Mouse (Mus musculus) urinary bladder, postnatal 0 days (tissue): ENCODE measurements around the gene Gstm2. TPM values are rescaled to one million over a fixed set of nuclear protein-coding genes. Genes with fewer than 3 reads are reported as not detected.

ENCODE experiments used
- polyA plus RNA-seq: library from polyadenylated mRNA; unstranded; fragments of >200 nt; fragmentation: Nextera tagmentation; extraction: Ambion mirVana; gene quantifications from 2 replicates; pipeline ENCODE4 v1.2.1, GENCODE M21; 2015

Gene Gstm2
- polyA plus RNA-seq = 109 and 123 TPM in 2 replicates

GRCm38 (mm10) chr3:107986041-107986562, at the start of gene Gstm2:
Gene Gstm2 (minus strand): TSS chr3:107986453.

GRCm38 (mm10) chr3:108017473-108018189, 31.4 kb upstream of the Gstm2 start, which contains the start of gene Gstm1:
Gene Gstm1 (minus strand): TSS chr3:108017973.

GRCm38 (mm10) chr3:107968724-107969395, 17.4 kb downstream of the Gstm2 start, which contains the start of gene Gstm3:
Gene Gstm3 (minus strand): TSS chr3:107969283.

GRCm38 (mm10) chr3:107943239-107943990, 42.8 kb downstream of the Gstm2 start, which contains the start of gene Gstm6:
Gene Gstm6 (minus strand): TSS chr3:107943749.

Other genes starting within 250 kb of the Gstm2 start
- gene Csf1, start 226.0 kb downstream of the Gstm2 start, polyA plus RNA-seq = 21.6 and 26.2 TPM in 2 replicates
- gene Eps8l3, start 109.2 kb downstream of the Gstm2 start, polyA plus RNA-seq = not detected in 2 replicates
- 84.8 TPM in 2 replicates for gene Gstm5, start 90.6 kb downstream of the Gstm2 start, polyA plus RNA-seq
- 1.8 and 2.5 TPM in 2 replicates for gene Gstm7, start 54.6 kb downstream of the Gstm2 start, polyA plus RNA-seq
- gene Gstm6, start 42.7 kb downstream of the Gstm2 start, polyA plus RNA-seq = 2.4 and 2.5 TPM in 2 replicates
- 0.33 and 0.40 TPM in 2 replicates for gene Gstm3, start 17.2 kb downstream of the Gstm2 start, polyA plus RNA-seq
- gene Gstm1, start 31.5 kb upstream of the Gstm2 start, polyA plus RNA-seq = 1,712 and 1,836 TPM in 2 replicates
- gene Gstm4, start 58.4 kb upstream of the Gstm2 start, polyA plus RNA-seq = 58.6 and 63.9 TPM in 2 replicates
- gene Ampd2, start 100.2 kb upstream of the Gstm2 start, polyA plus RNA-seq = 14.9 and 16.5 TPM in 2 replicates
- 0.28 and 0.45 TPM in 2 replicates for gene Gnat2, start 106.3 kb upstream of the Gstm2 start, polyA plus RNA-seq
- gene Gnai3, start 159.7 kb upstream of the Gstm2 start, polyA plus RNA-seq = 98.7 and 117 TPM in 2 replicates
- 0.06 TPM in 1 of 2 replicates, not detected in the other for gene Gpr61, start 168.4 kb upstream of the Gstm2 start, polyA plus RNA-seq
- gene Amigo1, start 199.9 kb upstream of the Gstm2 start, polyA plus RNA-seq = 2.7 and 3.2 TPM in 2 replicates
- gene Cyb561d1, start 214.8 kb upstream of the Gstm2 start, polyA plus RNA-seq = 3.2 and 4.2 TPM in 2 replicates
- 3.8 and 4.5 TPM in 2 replicates for gene Atxn7l2, start 224.5 kb upstream of the Gstm2 start, polyA plus RNA-seq
- 0.05 TPM in 2 replicates for gene Sypl2, start 240.2 kb upstream of the Gstm2 start, polyA plus RNA-seq